Mouse (Mus musculus): ENCODE measurements around the gene Gm28171.
"Not testable (repeated sequence)": the region's sequence is repeated elsewhere in the genome, so short reads cannot be mapped to it uniquely, and the experiment has no call there.

Gm28171 gene
- long read RNA-seq, experiment 1 = 0 reads
- long read RNA-seq, experiment 2 = 0 reads

DNA sequence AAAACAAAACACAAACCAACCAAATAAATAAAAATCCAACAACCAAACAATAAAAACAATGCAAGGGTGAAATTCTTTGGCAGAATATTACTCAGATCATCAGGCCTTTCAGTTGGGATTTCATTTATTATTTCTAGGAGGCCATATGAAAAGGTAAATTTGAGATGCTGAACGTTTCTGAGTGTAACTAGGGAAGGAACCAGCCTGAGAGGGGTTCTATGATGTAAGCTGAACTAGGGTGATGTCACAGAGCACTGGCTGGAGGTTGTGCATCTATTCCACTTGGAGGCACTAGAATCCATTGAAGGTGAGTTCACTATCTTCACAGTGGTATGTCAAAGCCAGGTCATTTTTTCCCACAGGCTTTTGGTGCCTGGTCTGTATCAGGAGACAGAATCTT lies at the start of gene Gm28171:
Gene Gm28171, plus strand, starts transcription at position 301 of the 400 bp plus-strand sequence.
- intact Hi-C loops (cut with DNase I) = not testable (repeated sequence)
